Mouse (Mus musculus) kidney, postnatal 10 days (tissue): ENCODE results near the gene Smoc1.

Experiments
- DNase-seq: peaks from one replicate; pipeline ENCODE4 v3.0.0; 2021; ENCODE audit warnings: mixed read lengths

The Smoc1 gene

GRCm38 (mm10) chr12:81085244-81085643 is 58.6 kb downstream of the Smoc1 start:
- DNase-seq, result no peak

GRCm38 (mm10) chr12:81088131-81088530 is 61.5 kb downstream of the Smoc1 start:
- no peak for DNase-seq

GRCm38 (mm10) chr12:81091641-81092040 is 65.0 kb downstream of the Smoc1 start:
- DNase-seq, result no peak

GRCm38 (mm10) chr12:81092641-81093040 is 66.0 kb downstream of the Smoc1 start:
- no peak for DNase-seq

- no peak for DNase-seq
These were observed 66.6 kb downstream of the Smoc1 start for GRCm38 (mm10) chr12:81093211-81093610.

GRCm38 (mm10) chr12:81094766-81095405 is 68.3 kb downstream of the Smoc1 start:
- DNase-seq, result no peak

- no peak for DNase-seq
These were observed 70.7 kb downstream of the Smoc1 start for GRCm38 (mm10) chr12:81097267-81097666.

- no peak for DNase-seq
These were observed 71.1 kb downstream of the Smoc1 start for GRCm38 (mm10) chr12:81097738-81098137.

GRCm38 (mm10) chr12:81099161-81099560 is 72.6 kb downstream of the Smoc1 start:
- no peak for DNase-seq

GRCm38 (mm10) chr12:81101691-81102090 is 75.1 kb downstream of the Smoc1 start:
- no peak for DNase-seq

- no peak for DNase-seq
These were observed 77.9 kb downstream of the Smoc1 start for GRCm38 (mm10) chr12:81104546-81104945.

- no peak for DNase-seq
These were observed 79.4 kb downstream of the Smoc1 start for GRCm38 (mm10) chr12:81105721-81106633.

GRCm38 (mm10) chr12:81107278-81108100 is 80.9 kb downstream of the Smoc1 start:
- no peak for DNase-seq

GRCm38 (mm10) chr12:81108600-81109011 is 82.0 kb downstream of the Smoc1 start:
- no peak for DNase-seq

- no peak for DNase-seq
These were observed 83.4 kb downstream of the Smoc1 start for GRCm38 (mm10) chr12:81110006-81110405.

GRCm38 (mm10) chr12:81112321-81112720 is 85.7 kb downstream of the Smoc1 start:
- DNase-seq, result no peak

- no peak for DNase-seq
These were observed 93.7 kb downstream of the Smoc1 start for GRCm38 (mm10) chr12:81120301-81120700.

GRCm38 (mm10) chr12:81123793-81124192 is 97.2 kb downstream of the Smoc1 start:
- DNase-seq, result no peak

- DNase-seq, result no peak
These were observed 100.2 kb downstream of the Smoc1 start for GRCm38 (mm10) chr12:81126842-81127241.

GRCm38 (mm10) chr12:81128693-81129092 is 102.1 kb downstream of the Smoc1 start:
- DNase-seq, result no peak

GRCm38 (mm10) chr12:81130692-81131091 is 104.1 kb downstream of the Smoc1 start:
- no peak for DNase-seq

- DNase-seq, result no peak
These were observed 104.5 kb downstream of the Smoc1 start for GRCm38 (mm10) chr12:81131114-81131513.

GRCm38 (mm10) chr12:81133055-81133665 is 106.6 kb downstream of the Smoc1 start:
- DNase-seq, result no peak
